Mouse (Mus musculus) thymus, adult 2 months (tissue): ENCODE results near the gene Ppox.

ENCODE experiments used
- CTCF ChIP-seq: fragments of 200-500 bp; IDR thresholded peaks from 2 replicates; pipeline ENCODE4 v1.5.1; 2012; ENCODE audit warnings: mild to moderate bottlenecking, control low read depth, low read length, moderate library complexity, borderline replicate concordance; ENCODE audit not compliant: control insufficient read depth, poor library complexity, insufficient read depth; ENCODE audit errors: extremely low read depth
- POLR2A ChIP-seq: fragments of 200-500 bp; IDR thresholded peaks from 2 replicates; pipeline ENCODE4 v1.6.1; 2012; ENCODE audit warnings: mild to moderate bottlenecking, low read length, control low read depth, moderate library complexity; ENCODE audit not compliant: control insufficient read depth, poor library complexity, insufficient read depth; ENCODE audit errors: extremely low read depth

GRCm38 (mm10) chr1:171284491-171284890, 3.5 kb upstream of the Ppox start:
- TF ChIP-seq POLR2A = no peak
- TF ChIP-seq CTCF = no peak
